22 mouse cellular contexts compared by ENCODE assay signal in genomic region chr10:85347171-85347570, GRCm38 (mm10).
"Had no signal": no experiment of that assay in that cellular context is flagged by ENCODE, and none has a peak within 500 bp of the region (broad histone marks: within the 10 kb centered on the region; RNA-seq: fewer than 3 reads in every experiment).

No protein-coding gene starts in this region.

- H3K4me2 ChIP-seq: lung, embryonic 15.5 days; midbrain, embryonic 12.5 days; neural tube, embryonic 13.5 days; neural tube, embryonic 15.5 days had no signal

- H3K27ac ChIP-seq: lung, embryonic 15.5 days; macrophage; midbrain, embryonic 10.5 days; midbrain, embryonic 12.5 days; neural tube, embryonic 13.5 days; neural tube, embryonic 15.5 days had no signal

- H3K9me3 ChIP-seq: lung, embryonic 15.5 days; midbrain, embryonic 10.5 days; midbrain, embryonic 12.5 days; neural tube, embryonic 13.5 days; neural tube, embryonic 15.5 days had no signal

- H3K4me1 ChIP-seq: lung, embryonic 15.5 days; megakaryocyte, embryonic 14.5 days; midbrain, embryonic 10.5 days; midbrain, embryonic 12.5 days had no signal

- H3K9ac ChIP-seq: liver, postnatal 0 days; lung, embryonic 15.5 days; midbrain, embryonic 12.5 days; neural tube, embryonic 13.5 days; neural tube, embryonic 15.5 days had no signal

- DNase-seq: liver, postnatal 0 days; lung, adult 2 months; lung, postnatal 14 days; lung, postnatal 36 days; midbrain, embryonic 14.5 days; right cerebral cortex, adult 18-20 months; right cerebral cortex, postnatal 25 days; right cerebral cortex, postnatal 4 days; spleen, adult 18-20 months; thymus, adult 18-20 months; thymus, postnatal 14 days; thymus, postnatal 36 days had no signal

- H3K36me3 ChIP-seq: lung, embryonic 15.5 days; midbrain, embryonic 10.5 days; midbrain, embryonic 12.5 days; neural tube, embryonic 13.5 days; neural tube, embryonic 15.5 days had no signal

- H3K27me3 ChIP-seq: lung, embryonic 15.5 days; megakaryocyte, embryonic 14.5 days; midbrain, embryonic 12.5 days; neural tube, embryonic 13.5 days; neural tube, embryonic 15.5 days had no signal

- ATAC-seq: liver, postnatal 0 days; lung, postnatal 0 days; midbrain, embryonic 16.5 days had no signal

- H3K4me3 ChIP-seq: lung, embryonic 15.5 days; megakaryocyte, embryonic 14.5 days; midbrain, embryonic 10.5 days; midbrain, embryonic 12.5 days; myocyte; neural tube, embryonic 13.5 days; neural tube, embryonic 15.5 days had no signal
